Mouse (Mus musculus) liver, embryonic 16.5 days (tissue): ENCODE data around the gene Actn4. TPM values are rescaled to one million over a fixed set of nuclear protein-coding genes. Genes with fewer than 3 reads are reported as not detected.
A peak's percentile ranks its signal among the peaks of the same experiment; 100 is the strongest.

ENCODE experiments used
- ATAC-seq: fragments of 200-750 bp; cut with Nextera tagmentation; 2 replicates; pipeline ENCODE4 v1.8.0; 2017; ENCODE audit warnings: low read depth, mild to moderate bottlenecking, moderate number of reproducible peaks, moderate library complexity
- H3K27ac ChIP-seq: fragments of 300-500 bp; sonication (generic); 2 replicates; pipeline ENCODE4 v1.5.1; 2014; ENCODE audit warnings: mild to moderate bottlenecking, low read length
- H3K27me3 ChIP-seq: fragments of 300-500 bp; sonication (generic); 2 replicates; pipeline ENCODE4 v1.6.1; 2014; ENCODE audit warnings: low read depth, low read length, mixed read lengths; ENCODE audit not compliant: control insufficient read depth, insufficient read depth
- H3K36me3 ChIP-seq: fragments of 300-500 bp; sonication (generic); 2 replicates; pipeline ENCODE4 v1.6.1; 2014; ENCODE audit warnings: mild to moderate bottlenecking; ENCODE audit not compliant: control insufficient read depth, insufficient read depth
- H3K4me1 ChIP-seq: fragments of 300-500 bp; sonication (generic); 2 replicates; pipeline ENCODE4 v1.6.1; 2014; ENCODE audit warnings: low read depth, low read length, mixed read lengths; ENCODE audit not compliant: control insufficient read depth
- H3K4me2 ChIP-seq: fragments of 300-500 bp; sonication (generic); 2 replicates; pipeline ENCODE4 v1.6.1; 2014; ENCODE audit warnings: low read depth, low read length, mixed read lengths
- H3K4me3 ChIP-seq: fragments of 300-500 bp; sonication (generic); 2 replicates; pipeline ENCODE4 v1.5.1; 2014; ENCODE audit warnings: low read depth, mild to moderate bottlenecking, low read length
- H3K9ac ChIP-seq: fragments of 300-500 bp; sonication (generic); 2 replicates; pipeline ENCODE4 v1.6.1; 2014; ENCODE audit warnings: low read depth, low read length
- H3K9me3 ChIP-seq: fragments of 300-500 bp; sonication (generic); replicated peaks from 2 replicates; pipeline ENCODE4 v1.6.1; 2016; ENCODE audit warnings: low read length; ENCODE audit not compliant: control insufficient read depth
- WGBS: fragments of 180-500 bp; shearing (Covaris S2); extraction: QIAGEN DNeasy Blood & Tissue Kit; methylation state at CpG from one replicate; pipeline ENCODE4 v1.1.7; 2014; ENCODE audit not compliant: insufficient replicate concordance; 5-methylcytosine and 5-hydroxymethylcytosine counted together
- polyA plus RNA-seq: library from polyadenylated mRNA; unstranded; fragments of >200 nt; fragmentation: Nextera tagmentation; extraction: Ambion mirVana; gene quantifications from 2 replicates; pipeline ENCODE4 v1.2.1, GENCODE M21; 2015

Actn4 gene
- polyA plus RNA-seq, result 130 and 137 TPM in 2 replicates

GRCm38 (mm10) chr7:28961927-28962670 is at the start of gene Actn4:
Actn4 (minus strand) TSS chr7:28962340.
- H3K4me2 ChIP-seq, result peak within 1 kb of the TSS; percentile 75
- peak within 1 kb of the TSS; percentile 84 for H3K4me3 ChIP-seq
- under 1% methylated on average over 73 of the region's 76 CpGs for WGBS
- peak within 1 kb of the TSS; percentile 93 for H3K9ac ChIP-seq
- H3K27ac ChIP-seq, result peak within 1 kb of the TSS; percentile 90
- peak; percentile 90 for ATAC-seq
- peaks cover 47% of the 10 kb centered on the region for H3K4me1 ChIP-seq
- H3K36me3 ChIP-seq, result no peaks in the 10 kb centered on the region
- no peaks in the 10 kb centered on the region for H3K27me3 ChIP-seq
- H3K9me3 ChIP-seq, result no peaks in the 10 kb centered on the region

- no peak for ATAC-seq
- no peaks in the 10 kb centered on the region for H3K27me3 ChIP-seq
- H3K4me1 ChIP-seq, result peaks cover 3% of the 10 kb centered on the region
- H3K9me3 ChIP-seq, result no peaks in the 10 kb centered on the region
- H3K36me3 ChIP-seq, result no peaks in the 10 kb centered on the region
- no peak overlapping the region for H3K9ac ChIP-seq
- no peak overlapping the region for H3K4me2 ChIP-seq
- H3K27ac ChIP-seq, result no peak overlapping the region
- no peak overlapping the region for H3K4me3 ChIP-seq
- 39% methylated on average over 9 of the region's 9 CpGs for WGBS
Measured at GRCm38 (mm10) chr7:29008714-29009113, 46.6 kb upstream of the Actn4 start.

- Histone ChIP-seq H3K4me2 (no peak overlapping the region), H3K36me3 (no peaks in the 10 kb centered on the region), H3K4me1 (peaks cover 3% of the 10 kb centered on the region), H3K9ac (no peak overlapping the region), H3K4me3 (no peak overlapping the region), H3K27ac (no peak overlapping the region), H3K9me3 (no peaks in the 10 kb centered on the region), H3K27me3 (no peaks in the 10 kb centered on the region)
- ATAC-seq, result no peak
- 81% methylated on average over 10 of the region's 10 CpGs for WGBS
Measured at GRCm38 (mm10) chr7:29008171-29008570, 46.0 kb upstream of the Actn4 start.

GRCm38 (mm10) chr7:29007224-29008101 is 45.3 kb upstream of the Actn4 start:
- H3K9me3 ChIP-seq, result no peaks in the 10 kb centered on the region
- H3K4me3 ChIP-seq, result no peak overlapping the region
- H3K36me3 ChIP-seq, result no peaks in the 10 kb centered on the region
- no peaks in the 10 kb centered on the region for H3K27me3 ChIP-seq
- no peak for ATAC-seq
- H3K9ac ChIP-seq, result no peak overlapping the region
- H3K27ac ChIP-seq, result no peak overlapping the region
- H3K4me1 ChIP-seq, result peaks cover 3% of the 10 kb centered on the region
- no peak overlapping the region for H3K4me2 ChIP-seq
- 46% methylated on average over 9 of the region's 9 CpGs for WGBS

- H3K27me3 ChIP-seq, result no peaks in the 10 kb centered on the region
- peak overlapping the region; percentile 73 for H3K4me2 ChIP-seq
- H3K9ac ChIP-seq, result peak overlapping the region; percentile 46; the same call in 1 of the 2 replicates
- 3% methylated on average over 43 of the region's 43 CpGs for WGBS
- peak overlapping the region; percentile 35; the same call in 1 of the 2 replicates for H3K27ac ChIP-seq
- peak; percentile 95 for ATAC-seq
- H3K9me3 ChIP-seq, result no peaks in the 10 kb centered on the region
- H3K4me3 ChIP-seq, result peak overlapping the region; percentile 50
- H3K36me3 ChIP-seq, result no peaks in the 10 kb centered on the region
- peaks cover 15% of the 10 kb centered on the region for H3K4me1 ChIP-seq
Measured at GRCm38 (mm10) chr7:29000651-29001605, 38.8 kb upstream of the Actn4 start.

- H3K9me3 ChIP-seq, result no peaks in the 10 kb centered on the region
- no peaks in the 10 kb centered on the region for H3K27me3 ChIP-seq
- H3K4me1 ChIP-seq, result no peaks in the 10 kb centered on the region; the same call in none of the 2 replicates
- no peak for ATAC-seq
- no peak overlapping the region for H3K4me2 ChIP-seq
- H3K27ac ChIP-seq, result no peak overlapping the region
- H3K36me3 ChIP-seq, result no peaks in the 10 kb centered on the region
- WGBS, result 73% methylated on average over 3 of the region's 3 CpGs
- no peak overlapping the region for H3K4me3 ChIP-seq
- no peak overlapping the region for H3K9ac ChIP-seq
Measured at GRCm38 (mm10) chr7:28993402-28993801, 31.3 kb upstream of the Actn4 start.

GRCm38 (mm10) chr7:28992997-28993396 is 30.9 kb upstream of the Actn4 start:
- Histone ChIP-seq H3K4me3 (no peak overlapping the region), H3K9ac (no peak overlapping the region), H3K4me1 (no peaks in the 10 kb centered on the region; the same call in none of the 2 replicates), H3K9me3 (no peaks in the 10 kb centered on the region), H3K27me3 (no peaks in the 10 kb centered on the region), H3K4me2 (no peak overlapping the region), H3K27ac (no peak overlapping the region), H3K36me3 (no peaks in the 10 kb centered on the region)
- WGBS, result 72% methylated on average over 3 of the region's 3 CpGs
- no peak for ATAC-seq

GRCm38 (mm10) chr7:28991616-28992015 is 29.5 kb upstream of the Actn4 start:
- H3K27ac ChIP-seq, result no peak overlapping the region
- no peak overlapping the region for H3K4me2 ChIP-seq
- no peaks in the 10 kb centered on the region for H3K36me3 ChIP-seq
- H3K9ac ChIP-seq, result no peak overlapping the region
- 74% methylated on average over 5 of the region's 5 CpGs for WGBS
- H3K27me3 ChIP-seq, result no peaks in the 10 kb centered on the region
- no peak overlapping the region for H3K4me3 ChIP-seq
- H3K9me3 ChIP-seq, result no peaks in the 10 kb centered on the region
- ATAC-seq, result no peak
- H3K4me1 ChIP-seq, result no peaks in the 10 kb centered on the region; the same call in none of the 2 replicates
